Mouse (Mus musculus) left cerebral cortex, adult 18-20 months (tissue): ENCODE data around the gene 4930519P11Rik. TPM values are rescaled to one million over a fixed set of nuclear protein-coding genes. Genes with fewer than 3 reads are reported as not detected.

Experiments used
- total RNA-seq, 2 experiments: library from RNA; stranded (reverse); gene quantifications; 2 replicates each; pipeline ENCODE4 v1.2.3; 2021

4930519P11Rik gene
- total RNA-seq, 2 experiments from 2014 or later, result not detected

Other genes with a start within 250 kb of the 4930519P11Rik start
- gene Cdk5rap1, start 240.4 kb downstream of the 4930519P11Rik start, total RNA-seq, result 10 to 100 TPM; 13.7 to 17.8 TPM
- gene Snta1, start 205.3 kb downstream of the 4930519P11Rik start, total RNA-seq, result 10 to 100 TPM; 34.4 to 36.6 TPM
- gene Cbfa2t2, start 177.0 kb downstream of the 4930519P11Rik start, total RNA-seq, result 10 to 100 TPM; 46.1 to 57.0 TPM
- under 1 TPM; 0.68 to 0.74 TPM for gene 1700003F12Rik, start 66.4 kb downstream of the 4930519P11Rik start, total RNA-seq
- gene Actl10, start 61.7 kb downstream of the 4930519P11Rik start, total RNA-seq, result not detected
- gene Necab3, start 54.5 kb downstream of the 4930519P11Rik start, total RNA-seq, result 10 to 100 TPM; 69.4 to 81.9 TPM
- gene E2f1, start 43.5 kb downstream of the 4930519P11Rik start, total RNA-seq, result 10 to 100 TPM; 10.2 to 10.5 TPM
- gene Pxmp4, start 9.7 kb downstream of the 4930519P11Rik start, total RNA-seq, result 10 to 100 TPM in 1 of 2 experiments, 1 to 10 TPM in 1; 9.5 to 12.3 TPM
- 10 to 100 TPM; 11.0 to 11.4 TPM for gene Zfp341, start 140 bp downstream of the 4930519P11Rik start, total RNA-seq
- gene Chmp4b, start 38.3 kb upstream of the 4930519P11Rik start, total RNA-seq, result 100 to 1,000 TPM; 222 to 229 TPM
- not detected for gene Gm14214, start 156.6 kb upstream of the 4930519P11Rik start, total RNA-seq
- gene Raly, start 177.7 kb upstream of the 4930519P11Rik start, total RNA-seq, result 100 to 1,000 TPM; 104 to 109 TPM
- gene a, start 178.0 kb upstream of the 4930519P11Rik start, total RNA-seq, result not detected